Mouse (Mus musculus): ENCODE results near the gene Vapb.

Vapb gene

DNA sequence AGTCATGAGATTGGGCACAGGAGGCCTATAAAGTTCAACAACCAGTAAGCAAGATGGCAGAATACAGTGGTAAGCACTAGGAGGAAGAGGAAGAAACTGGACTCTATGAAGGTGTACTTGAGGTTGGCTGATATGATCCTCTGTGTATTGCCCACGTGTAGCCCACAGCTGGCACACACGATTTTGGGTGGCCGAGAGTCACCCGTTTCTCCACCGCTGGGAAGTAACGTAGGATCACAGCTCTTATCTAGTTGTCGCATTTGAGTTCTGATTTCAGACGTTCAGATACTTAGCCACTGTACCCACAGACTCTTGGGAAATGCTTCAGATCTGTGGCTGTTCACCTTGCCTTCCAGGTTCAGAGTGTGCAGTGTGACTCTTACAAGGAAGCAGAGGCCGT is 921 bp downstream of the Vapb start:
- no peak for DNase-seq

DNA sequence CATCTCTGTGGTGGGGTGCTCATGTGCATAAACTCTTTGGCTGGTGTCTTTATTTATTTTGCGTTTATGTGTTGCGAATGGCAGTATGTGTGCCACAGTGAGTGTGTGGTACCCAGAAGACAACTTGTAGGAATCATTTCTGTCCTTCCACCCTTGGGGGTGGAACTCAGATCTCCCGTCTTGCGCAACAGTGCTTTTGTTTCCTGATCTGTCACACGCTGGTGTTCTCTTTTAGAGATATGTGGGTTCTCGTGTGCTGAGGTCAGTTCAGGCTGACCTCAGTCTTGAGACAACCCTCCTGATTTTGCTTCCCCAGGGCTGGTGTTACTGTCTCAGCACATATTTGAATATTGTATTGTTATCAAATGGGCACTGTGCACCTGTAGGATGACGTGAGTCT is 1.8 kb downstream of the Vapb start:
- peak; percentile 40 for DNase-seq

DNA sequence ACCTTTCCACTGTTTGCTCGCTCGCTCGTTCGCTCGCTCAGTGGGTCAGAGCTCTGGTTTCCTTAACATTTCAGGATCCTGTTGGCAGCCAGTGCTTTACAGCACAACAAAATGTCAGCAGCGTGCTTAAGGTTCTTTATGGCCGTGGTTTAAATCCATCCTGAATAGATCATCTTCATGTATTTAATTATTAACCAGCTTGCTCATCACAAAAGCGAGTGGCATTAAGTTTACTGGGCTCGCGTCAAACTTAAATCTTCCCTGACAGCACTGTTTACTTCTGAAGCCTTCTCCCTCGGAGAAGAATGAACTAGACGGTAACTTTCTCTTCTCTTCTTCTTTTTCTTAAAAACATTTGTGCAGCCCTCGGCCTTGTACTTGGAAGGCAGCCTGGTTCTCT is 4.8 kb downstream of the Vapb start:
- no peak for DNase-seq

DNA sequence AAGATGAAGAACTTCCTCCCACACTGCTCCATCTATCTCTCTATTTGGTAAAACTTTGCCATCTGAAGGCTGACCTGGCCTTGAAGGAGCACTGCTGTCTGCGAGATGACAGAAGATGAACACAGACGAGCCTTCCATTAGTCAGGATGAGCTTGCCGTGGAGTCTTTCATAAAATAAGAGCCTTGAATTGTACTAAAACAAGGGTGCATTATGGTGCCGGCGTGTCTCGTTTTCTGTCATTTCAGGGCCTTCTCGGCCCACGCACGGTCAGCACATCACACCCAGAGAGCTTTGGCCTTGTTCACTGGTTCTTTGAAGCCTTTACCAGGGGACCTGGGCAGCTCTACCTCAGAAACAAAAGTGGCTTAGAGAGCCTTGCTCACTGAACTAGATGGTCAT is 5.4 kb downstream of the Vapb start:
- DNase-seq = no peak

DNA sequence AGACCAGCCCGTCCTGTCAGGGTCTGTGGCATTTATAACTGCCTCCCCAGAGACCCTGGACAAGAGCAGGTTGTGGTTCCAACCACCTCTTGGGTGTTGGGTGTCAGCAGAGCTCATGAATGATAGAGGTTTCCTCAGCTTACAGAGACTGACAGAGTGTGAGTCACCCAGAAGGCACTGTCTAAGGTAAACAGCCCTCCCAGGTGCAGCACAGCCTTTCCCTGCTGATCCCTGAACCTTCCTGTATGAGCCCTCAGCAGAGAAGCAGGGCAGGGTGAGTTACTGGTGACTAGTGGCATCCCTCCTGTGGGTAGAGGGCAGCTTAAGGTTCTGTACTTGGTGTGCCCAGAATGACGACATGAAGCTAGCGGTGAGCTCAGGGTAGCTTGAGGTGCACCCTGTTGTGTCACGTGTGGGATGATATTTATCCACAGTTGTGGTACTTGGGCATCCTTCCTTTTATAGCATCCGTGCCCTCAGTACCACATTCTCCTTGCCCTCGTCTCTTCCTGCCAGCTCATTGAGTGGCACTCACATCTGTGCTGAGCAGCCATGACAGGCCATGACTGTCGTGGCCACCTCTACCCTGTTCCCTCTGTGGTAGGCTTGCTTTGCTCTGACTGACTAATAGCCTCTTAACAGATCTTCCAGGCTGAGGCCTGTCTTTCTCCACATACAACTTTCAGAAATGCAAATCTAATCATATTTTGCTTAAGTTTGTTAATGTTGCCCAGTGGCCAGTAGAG is 6.9 kb downstream of the Vapb start:
- DNase-seq = no peak

DNA sequence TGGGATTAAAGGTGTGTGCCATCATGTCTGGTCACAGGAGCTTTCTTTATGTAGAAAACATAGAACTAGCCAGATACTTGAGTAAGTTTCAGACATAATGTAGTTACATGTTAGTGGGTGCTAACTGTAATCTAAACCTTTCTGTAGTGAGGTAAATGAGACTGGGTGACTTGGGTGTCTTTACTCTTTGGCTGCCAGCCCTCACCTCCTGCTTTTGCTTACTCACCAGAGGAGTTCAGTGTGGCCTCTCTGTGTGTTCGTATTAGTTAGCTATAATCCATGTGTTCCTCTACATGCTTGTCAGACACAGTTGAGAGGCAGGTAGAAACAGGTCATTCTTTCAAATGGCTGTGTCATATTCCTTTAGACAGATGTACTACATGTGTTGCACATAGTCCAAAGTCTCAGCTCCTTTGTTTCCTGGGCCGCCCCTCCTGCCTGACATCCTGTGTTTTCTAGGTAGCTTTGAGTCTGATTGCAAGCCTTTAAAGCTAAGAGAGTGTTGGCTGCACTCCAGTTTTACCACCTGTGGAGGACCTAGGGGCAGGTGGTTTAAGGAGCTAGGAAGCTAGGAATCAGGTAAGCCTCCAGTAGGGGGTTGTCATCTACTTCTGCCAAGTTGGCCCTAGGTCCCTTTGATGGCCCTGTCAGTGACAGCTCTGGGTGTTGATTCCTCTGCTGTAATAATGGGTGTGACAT is 11.8 kb downstream of the Vapb start:
- DNase-seq = peak; percentile 12

DNA sequence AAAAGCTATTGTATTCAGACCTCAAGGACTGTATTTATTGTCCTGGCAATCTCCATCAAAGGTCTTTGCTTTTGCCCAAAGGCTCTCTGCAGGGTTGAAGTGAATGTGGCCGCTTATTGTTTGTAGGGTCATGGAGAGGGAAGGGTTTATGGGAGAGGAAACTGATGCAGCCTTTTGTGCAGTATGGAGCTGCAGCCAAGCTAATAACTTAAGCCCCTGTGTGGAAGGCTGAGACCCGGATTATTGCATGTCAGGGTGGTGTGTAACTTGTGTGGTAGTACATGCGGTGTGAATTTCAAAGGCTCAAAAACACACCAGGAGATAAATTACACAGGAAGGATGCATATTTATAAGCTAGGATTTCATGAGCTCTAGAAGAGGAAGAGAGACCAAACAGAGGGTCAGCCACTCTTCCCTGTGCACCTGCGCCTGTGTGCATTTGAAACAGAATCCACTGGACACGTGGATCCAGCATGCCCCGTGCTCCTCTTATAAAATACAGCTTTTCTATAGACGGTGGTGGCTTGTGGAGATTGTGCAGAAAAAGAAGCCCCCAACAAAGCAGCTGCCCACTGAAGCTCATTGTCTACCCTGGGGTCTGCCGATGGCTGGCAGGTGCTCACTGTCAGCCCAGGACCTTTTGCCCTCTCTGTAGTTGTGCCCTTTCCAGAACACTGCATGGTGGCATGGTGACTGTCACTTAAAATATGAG is 18.3 kb downstream of the Vapb start:
- no peak for DNase-seq

DNA sequence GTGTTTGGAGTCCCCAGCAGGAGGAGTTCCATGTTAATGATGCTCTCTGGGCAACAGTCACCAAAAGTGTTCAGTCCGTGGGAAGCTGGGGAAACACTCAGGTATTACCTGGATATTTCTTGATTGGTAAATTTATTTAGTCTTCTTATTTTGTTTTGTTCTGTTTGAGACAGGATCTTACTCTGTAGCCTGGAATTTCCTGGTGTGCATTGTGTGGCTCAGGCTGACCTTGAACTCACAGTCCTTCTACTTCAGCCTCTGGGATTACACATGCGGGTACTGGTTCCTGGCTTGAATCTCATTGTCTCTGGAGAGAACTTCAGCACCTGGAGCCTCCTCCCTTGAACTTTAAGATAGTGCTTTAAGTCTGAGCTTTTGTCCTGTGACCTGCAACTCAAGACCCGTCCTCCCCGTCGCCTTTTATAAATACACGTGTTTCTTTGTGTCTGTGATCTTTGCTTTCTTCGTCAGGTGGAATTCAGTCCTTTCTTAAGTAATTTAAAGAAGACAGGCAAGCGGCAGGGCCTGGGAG is 20.4 kb downstream of the Vapb start:
- DNase-seq = no peak

DNA sequence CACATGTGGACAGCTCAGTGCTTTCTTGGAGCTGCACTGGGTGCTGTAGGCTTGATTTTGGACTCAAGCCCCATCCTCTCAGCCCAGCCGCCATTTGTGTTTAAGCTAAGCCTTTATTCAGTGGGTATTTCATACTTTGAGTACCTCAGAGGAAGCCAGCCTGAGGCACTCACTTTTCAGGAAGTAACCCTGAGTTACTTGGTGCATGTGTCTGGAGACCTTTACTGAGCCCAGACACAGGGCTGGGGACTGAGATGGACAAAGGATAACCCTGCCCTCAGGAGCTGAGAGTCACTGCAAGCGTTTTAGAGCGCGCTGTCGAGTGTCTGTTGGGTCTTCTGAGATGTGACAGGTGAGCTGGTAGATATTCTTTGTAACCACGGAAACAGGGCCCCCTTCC is 23.3 kb downstream of the Vapb start:
- DNase-seq = no peak

DNA sequence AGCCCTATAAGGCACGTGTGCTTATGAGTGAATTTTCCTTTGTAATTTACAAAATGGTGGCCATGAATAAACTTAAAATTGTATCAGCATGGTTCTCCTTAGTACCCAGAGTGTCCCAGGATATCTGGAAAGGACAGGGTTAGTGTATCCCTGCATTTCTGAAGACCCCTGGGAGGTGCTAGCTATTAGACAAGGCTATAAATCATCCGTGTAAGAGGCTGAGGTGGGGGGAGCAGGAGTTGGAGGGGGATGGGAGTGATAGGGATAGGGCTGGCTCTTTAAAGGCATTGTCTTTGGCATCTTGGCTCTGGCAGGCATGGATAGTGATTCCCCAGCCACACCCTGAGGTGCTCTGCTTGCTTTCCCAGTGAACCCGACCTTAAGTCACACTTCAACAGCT is 27.3 kb downstream of the Vapb start:
- no peak for DNase-seq

DNA sequence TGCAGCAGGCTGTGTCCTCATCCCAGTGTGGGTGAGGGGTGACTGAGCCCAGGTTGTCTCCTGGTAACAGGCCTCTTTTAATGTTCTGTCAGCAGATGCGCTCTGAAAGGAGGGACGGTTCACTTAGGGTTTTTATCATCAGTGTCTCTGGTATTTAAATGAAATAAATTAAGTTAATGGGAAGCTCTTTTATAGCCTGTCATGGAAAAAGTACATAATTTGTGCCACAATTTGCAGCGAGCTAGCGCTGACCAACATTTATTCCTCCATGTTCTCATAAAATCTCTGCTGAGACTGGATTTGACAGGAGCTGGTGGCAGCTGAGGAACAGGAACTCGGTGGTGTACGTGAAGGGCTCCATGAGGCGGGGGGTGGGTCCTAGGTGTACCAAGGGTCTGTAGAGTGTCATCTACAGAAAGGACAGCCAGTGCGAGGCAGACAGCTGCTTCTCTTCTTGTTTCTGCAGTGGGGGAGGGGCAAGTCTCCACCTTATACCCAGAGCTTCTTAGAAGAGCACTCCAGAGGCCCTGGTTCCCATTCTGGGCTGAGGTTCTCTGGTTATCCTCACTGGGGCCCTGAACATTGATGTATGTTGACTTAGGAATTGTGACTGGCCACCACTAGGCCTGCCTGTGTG is 30.8 kb downstream of the Vapb start:
- no peak for DNase-seq

DNA sequence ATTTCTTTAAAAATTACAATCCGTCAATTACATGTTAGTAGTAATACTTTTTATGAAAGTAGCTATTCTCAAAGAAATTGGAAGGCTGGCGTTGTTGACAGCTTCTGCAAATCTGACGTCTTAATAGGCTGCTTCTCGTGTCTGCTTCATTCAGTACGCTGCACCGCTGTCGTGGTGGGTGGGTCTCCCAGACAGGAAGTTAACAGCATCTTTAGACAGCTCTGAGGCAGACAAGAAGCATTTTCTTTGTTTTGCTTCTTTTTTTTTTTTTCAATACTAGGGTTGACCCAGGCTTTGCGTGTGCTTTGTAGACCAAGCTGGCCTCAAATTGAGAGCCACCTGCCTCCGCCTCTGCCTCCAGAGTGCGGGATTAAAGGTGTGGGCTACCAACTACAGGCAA is 31.9 kb downstream of the Vapb start:
- no peak for DNase-seq

DNA sequence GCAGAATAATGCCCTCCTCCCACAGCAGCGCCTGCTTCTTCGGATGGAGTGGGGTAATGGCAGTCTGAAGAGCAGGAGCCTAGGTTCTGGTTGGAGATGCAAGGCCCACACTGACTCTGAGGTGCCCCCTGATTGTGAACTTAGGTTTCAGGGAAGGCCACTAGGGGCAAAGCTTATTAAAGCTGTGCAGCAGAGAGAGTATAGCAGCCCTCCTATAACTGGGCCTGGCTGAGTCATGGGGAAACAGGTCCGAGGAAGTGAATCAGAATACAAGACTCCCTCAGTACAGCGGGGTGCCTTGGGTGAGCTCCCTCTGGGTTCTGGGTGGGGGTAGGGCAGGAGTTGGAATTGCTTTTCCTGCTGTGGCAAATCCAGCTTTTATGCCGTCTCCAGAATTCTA is 33.3 kb downstream of the Vapb start:
- DNase-seq = no peak

DNA sequence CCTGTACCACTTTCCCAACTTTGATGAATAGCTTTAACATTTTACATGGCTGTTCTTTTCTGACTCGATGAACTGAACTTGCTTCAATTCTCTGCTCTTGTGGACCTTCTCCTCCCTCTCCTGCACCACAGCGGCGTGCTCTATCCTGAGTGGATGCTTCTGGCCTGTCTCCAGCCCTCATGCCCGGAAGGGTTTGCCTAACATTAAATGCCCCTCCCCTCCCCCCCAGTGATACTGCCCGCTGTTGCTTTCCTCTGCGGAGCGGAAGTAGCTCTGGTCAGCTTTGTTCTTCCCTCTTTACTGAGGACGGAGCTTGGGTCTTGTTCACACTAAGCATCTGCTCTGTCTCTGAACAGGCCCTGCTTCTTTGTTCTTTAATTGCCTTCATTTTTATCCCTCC is 34.4 kb downstream of the Vapb start:
- peak; percentile 61 for DNase-seq

DNA sequence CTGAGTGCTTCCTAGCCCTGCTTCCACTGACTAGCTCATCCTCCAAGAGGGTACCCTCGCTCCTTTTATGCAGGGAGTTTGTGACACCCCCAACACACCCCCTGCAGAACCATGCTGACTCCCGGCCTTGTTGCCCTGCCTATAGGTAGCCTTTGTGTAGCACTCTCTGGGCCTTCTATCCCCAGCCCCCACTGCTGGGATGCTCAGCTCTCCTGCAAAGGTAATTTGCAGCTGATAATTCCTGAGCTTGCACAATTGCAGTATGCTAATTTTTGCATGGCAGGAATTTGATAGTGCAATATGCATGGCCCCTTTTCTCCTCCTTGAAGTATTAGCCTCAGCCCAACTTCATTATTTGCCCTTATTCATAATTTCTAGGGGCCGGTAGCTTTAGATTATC is 38.2 kb downstream of the Vapb start:
- no peak for DNase-seq

DNA sequence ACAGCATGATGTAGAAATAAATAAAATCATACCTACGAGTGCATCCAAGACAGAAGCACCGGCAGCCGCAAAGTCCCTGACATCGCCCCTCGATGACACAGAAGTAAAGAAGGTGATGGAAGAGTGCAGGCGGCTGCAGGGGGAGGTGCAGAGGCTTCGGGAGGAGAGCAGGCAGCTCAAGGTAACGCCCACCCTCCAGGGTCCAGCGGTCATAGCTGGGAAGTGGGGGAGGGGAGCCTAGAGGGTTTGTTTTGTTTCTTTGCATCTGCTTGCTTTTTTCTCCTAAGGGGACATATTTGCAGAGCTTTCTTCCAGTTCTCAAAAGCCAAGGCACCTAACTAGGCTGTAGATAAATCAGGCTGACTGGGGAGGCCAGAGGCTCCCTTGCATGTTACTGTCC is 38.8 kb downstream of the Vapb start:
- no peak for DNase-seq

DNA sequence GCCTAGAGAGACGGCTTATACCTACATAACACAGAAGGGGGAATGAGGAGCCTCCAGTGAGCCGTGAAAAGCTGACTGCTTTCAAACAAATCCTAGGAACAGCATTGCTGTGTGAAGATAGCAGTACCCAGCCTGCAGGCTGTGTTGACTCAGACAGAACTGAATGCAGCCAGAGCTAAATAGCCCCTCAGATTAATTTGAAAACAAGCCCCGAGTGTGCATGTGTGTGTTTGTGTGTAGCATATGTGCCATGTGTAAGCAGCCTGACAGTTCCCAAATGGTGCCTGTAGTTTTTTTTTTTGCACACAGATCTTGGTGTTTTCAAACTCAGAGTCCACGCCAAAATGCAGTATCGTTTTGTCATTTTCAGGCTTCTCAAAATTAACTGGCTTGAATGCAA is 43.6 kb downstream of the Vapb start:
- no peak for DNase-seq

DNA sequence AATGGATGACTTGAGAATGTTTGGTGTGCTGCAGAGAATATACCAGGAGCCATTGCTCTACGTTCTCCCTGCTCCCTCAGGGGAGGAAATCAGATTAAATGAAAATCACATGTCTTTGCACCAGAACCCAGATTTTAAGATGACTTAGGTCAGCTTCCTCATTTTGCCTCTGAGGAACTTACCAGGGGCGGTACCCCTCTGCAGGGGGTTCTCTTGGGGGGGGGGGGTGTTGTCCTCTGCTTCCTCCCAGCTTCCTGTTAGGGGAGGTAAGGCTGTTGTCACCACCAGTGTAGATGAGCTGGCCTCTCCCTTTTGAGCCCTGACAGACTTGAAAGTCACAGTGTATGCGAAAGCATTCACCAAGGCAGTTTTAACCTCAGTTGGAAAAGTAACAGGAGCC is 47.1 kb downstream of the Vapb start:
- DNase-seq = no peak

DNA sequence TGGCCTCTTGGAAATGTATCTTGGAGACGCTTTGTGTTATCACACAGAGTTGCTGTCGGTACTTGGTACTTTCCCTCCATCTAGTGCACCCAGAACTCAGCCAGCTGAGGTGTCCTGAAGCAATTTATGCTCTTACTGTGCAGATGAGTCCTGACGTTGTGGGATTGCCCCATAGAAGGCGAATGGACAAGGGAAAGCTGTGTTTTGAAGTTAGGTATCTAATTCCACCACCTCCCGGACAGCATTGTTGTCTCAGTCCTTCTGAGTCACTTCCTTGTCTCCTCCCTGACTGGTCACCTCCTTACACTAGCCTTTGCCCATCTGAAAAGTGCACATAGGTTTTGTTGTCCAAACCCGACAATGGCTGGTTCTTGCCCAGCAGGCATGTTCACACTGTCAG is 47.6 kb downstream of the Vapb start:
- no peak for DNase-seq

DNA sequence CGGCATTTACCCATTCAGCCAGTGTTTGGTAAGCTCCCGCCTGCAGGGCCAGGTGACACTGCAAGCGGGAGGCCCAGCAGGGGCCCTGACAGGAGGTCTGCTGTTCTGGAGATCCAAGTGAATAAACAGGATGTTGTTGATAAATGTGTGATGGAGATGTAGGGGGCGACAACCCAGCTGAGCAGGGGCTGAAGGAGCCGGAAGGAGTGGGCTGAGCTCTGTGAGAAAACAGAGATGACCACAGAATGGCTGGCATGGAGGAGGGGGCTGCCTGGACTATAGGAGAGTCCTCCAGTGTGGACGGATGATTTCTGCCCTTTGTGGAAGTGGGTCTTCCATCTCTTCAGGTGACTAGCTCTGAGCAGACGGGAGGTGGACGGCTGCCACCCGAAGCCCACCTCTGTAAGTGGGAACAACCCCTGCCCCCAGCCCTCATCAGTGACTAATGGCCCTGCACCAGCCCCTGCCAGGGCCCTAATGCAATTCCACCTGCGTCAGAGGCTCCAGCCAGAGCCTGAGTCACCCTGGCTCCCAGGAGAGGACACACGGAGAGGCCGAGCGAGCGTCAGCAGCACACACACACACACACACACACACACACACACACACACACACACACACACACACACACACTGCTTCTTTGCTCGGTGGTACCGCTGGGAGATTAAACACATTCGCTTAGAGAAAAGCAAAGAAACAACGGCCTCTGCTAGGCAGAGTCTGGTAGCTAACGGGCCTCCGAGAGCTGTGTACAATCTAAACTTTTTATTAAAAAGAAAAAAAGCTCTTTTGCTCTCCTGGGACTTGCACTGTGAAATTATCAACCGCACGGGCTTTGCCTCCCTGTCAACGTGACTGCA is 52.9 kb downstream of the Vapb start:
- peak; percentile 28 for DNase-seq

DNA sequence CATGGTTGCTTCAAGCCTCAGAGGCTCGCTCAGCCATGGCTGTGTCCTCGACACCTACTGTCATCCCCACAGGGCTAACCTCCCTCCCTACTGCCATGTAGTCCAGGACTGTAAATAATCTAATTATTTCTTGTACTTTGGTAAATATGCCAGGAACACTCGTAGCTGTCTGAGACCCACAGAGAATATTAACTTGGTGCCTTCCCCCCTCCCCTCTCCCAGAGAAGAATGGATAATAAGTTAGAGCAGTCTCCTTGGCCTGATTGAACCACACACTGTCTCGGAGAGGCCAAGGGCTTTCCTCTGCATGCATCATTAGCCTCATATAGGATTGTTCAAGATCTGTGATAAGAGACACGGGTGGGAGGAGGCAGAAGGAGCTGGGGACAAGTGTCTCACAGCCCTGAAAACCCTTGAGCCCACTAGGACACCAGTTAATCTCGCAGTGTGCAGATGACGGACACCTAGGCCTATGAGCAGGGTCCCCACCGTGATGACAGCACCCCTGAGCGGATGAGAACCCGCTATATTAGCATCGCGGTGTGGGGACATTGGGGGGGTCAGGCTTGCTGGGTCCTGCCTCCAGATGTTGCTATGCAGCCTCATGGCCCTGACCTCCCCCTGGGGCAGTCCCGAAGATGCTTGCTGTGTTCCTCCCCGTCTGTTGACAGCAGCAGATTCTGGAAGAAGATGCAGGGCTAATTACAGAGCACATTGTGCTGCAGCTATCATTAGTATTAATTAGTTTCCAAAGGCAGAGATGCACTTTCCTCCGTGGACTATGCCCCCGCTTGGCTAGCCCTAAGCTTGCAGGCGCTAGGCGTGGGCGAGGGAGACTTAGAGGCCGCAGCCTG is 54.8 kb downstream of the Vapb start:
- no peak for DNase-seq
